Mouse (Mus musculus) heart, adult 2 months (tissue): ENCODE results near the gene Blm. TPM values are rescaled to one million over a fixed set of nuclear protein-coding genes. Genes with fewer than 3 reads are reported as not detected.

ENCODE experiments used
- DNase-seq, 2 experiments: peaks; one replicate each; pipeline ENCODE4 v3.0.0; 2021
- H3K27ac ChIP-seq: fragments of 200-600 bp; 2 replicates; pipeline ENCODE4 v1.8.1; 2022
- H3K27me3 ChIP-seq: fragments of 200-500 bp; 2 replicates; pipeline ENCODE4 v1.6.1; 2012; ENCODE audit warnings: mild to moderate bottlenecking, low read length, inconsistent platforms, mixed read lengths; ENCODE audit not compliant: control insufficient read depth, insufficient read depth
- H3K36me3 ChIP-seq: fragments of 200-500 bp; 2 replicates; pipeline ENCODE4 v1.6.1; 2012; ENCODE audit warnings: low read length, inconsistent platforms; ENCODE audit not compliant: control insufficient read depth, insufficient read depth
- H3K4me1 ChIP-seq: fragments of 200-500 bp; 2 replicates; pipeline ENCODE4 v1.6.1; 2011; ENCODE audit warnings: low read length; ENCODE audit not compliant: control insufficient read depth, insufficient read depth
- H3K4me3 ChIP-seq: fragments of 200-600 bp; 2 replicates; pipeline ENCODE4 v1.8.1; 2022
- H3K79me2 ChIP-seq: fragments of 200-500 bp; replicated peaks from 2 replicates; pipeline ENCODE4 v1.6.1; 2012; ENCODE audit warnings: mild to moderate bottlenecking, inconsistent platforms, low read length, moderate library complexity, mixed read lengths; ENCODE audit not compliant: control insufficient read depth, insufficient read depth
- H3K9ac ChIP-seq: fragments of 200-500 bp; 2 replicates; pipeline ENCODE4 v1.6.1; 2012; ENCODE audit warnings: low read depth, mild to moderate bottlenecking, control low read depth, inconsistent platforms, low read length, mixed read lengths
- CTCF ChIP-seq: fragments of 200-600 bp; IDR thresholded peaks from 2 replicates; pipeline ENCODE4 v1.8.1; 2022; ENCODE audit warnings: antibody characterized with exemption, mild to moderate bottlenecking, moderate library complexity
- EP300 ChIP-seq: fragments of 200-500 bp; IDR thresholded peaks from 2 replicates; pipeline ENCODE4 v1.6.1; 2011; ENCODE audit warnings: low read depth, low read length, control low read depth; ENCODE audit not compliant: insufficient read depth
- POLR2A ChIP-seq: fragments of 200-500 bp; IDR thresholded peaks from 2 replicates; pipeline ENCODE4 v1.6.1; 2011; ENCODE audit warnings: mild to moderate bottlenecking, low read depth, low read length, control low read depth; ENCODE audit not compliant: insufficient read depth
- WGBS: fragments of 180-500 bp; shearing (Covaris S2); methylation state at CpG from one replicate; pipeline ENCODE4 v1.1.7; 2018; 5-methylcytosine and 5-hydroxymethylcytosine counted together
- intact Hi-C: fragments of 180-260 bp; cut with DNase I; formaldehyde crosslinking; loops from one replicate; pipeline ENCODE4 v1.15.1; 2025
- polyA plus RNA-seq: library from polyadenylated mRNA; depleted of rRNA; stranded (reverse); fragments of >200 nt; gene quantifications from 2 replicates; pipeline ENCODE4 v1.2.3, GENCODE M21; 2012
- total RNA-seq, 2 experiments: library from RNA; stranded (reverse); gene quantifications; 2 replicates each; pipeline ENCODE4 v1.2.3; 2021

The Blm gene
- total and polyA plus RNA-seq, 3 experiments, result 0.59 to 1.3 (median 0.91) TPM

DNA sequence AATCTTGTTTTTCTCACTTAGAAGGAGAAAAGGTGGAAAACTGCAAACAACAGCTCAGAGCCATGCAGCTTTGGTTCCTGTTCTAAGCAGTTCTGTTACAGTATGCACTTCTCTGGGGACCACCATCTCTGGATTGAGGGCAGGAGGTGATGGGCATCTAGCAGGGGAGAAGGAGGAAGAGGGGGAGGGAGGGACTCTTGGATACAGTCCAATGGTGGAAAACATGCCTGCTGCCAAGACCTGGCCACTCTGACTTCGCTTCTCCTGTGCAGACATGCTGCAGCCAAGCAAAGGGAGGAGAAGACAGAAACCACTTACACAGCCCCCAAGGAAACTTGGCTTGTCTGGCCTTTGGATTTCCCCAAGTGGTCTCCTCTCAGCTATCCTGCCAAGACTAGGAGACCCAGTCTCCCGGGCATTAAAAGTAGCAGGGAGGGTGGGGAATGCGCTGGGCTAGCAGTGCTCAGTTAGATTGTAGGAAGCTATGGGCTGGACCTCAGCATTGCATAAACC lies 77.0 kb downstream of the Blm start:
- peaks cover 13% of the 10 kb centered on the region for H3K4me1 ChIP-seq
- no peaks in the 10 kb centered on the region for H3K79me2 ChIP-seq
- no peaks in the 10 kb centered on the region for H3K36me3 ChIP-seq
- 36% methylated on average over 3 of the region's 3 CpGs for WGBS
- H3K27me3 ChIP-seq, result no peaks in the 10 kb centered on the region
- no peak overlapping the region for H3K9ac ChIP-seq
- peak in 1 of 2 experiments; percentile 35 for DNase-seq
- H3K27ac ChIP-seq, result peak overlapping the region; percentile 43
- TF ChIP-seq CTCF (no peak), POLR2A (no peak), EP300 (no peak)
- intact Hi-C loops, result no loop called here
- no peak overlapping the region for H3K4me3 ChIP-seq

DNA sequence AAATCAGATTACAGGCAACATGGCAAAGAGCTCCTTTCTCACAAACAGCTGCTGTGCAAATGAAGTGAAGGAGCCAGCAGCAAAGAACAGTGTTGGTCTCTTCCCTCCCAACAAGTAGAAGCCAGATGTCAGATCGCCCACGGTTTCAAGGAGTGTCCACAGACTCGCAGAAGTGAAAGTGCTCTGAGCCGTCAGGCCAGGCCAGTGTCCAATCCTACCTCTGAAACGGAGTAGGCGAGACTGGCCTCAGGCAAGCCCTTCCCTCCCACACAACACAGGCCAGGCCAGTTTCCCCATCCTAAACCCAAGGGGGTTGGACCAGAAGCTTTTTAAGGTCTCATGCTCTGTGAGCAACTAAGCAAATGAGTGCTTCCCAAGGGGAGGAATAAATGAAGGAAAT lies 77.7 kb downstream of the Blm start:
- no peak overlapping the region for H3K9ac ChIP-seq
- peak overlapping the region; percentile 43 for H3K27ac ChIP-seq
- H3K36me3 ChIP-seq, result no peaks in the 10 kb centered on the region
- H3K4me3 ChIP-seq, result no peak overlapping the region
- WGBS, result 40% methylated on average over 6 of the region's 6 CpGs
- intact Hi-C loops, result no loop called here
- TF ChIP-seq EP300, result 0 out of 2 replicates have a peak, but pooled peaks have one; percentile 41
- TF ChIP-seq POLR2A, result peak; percentile 41
- TF ChIP-seq CTCF, result no peak
- peaks cover 13% of the 10 kb centered on the region for H3K4me1 ChIP-seq
- no peaks in the 10 kb centered on the region for H3K79me2 ChIP-seq
- H3K27me3 ChIP-seq, result no peaks in the 10 kb centered on the region
- DNase-seq, result peak; percentile 73 to 84

DNA sequence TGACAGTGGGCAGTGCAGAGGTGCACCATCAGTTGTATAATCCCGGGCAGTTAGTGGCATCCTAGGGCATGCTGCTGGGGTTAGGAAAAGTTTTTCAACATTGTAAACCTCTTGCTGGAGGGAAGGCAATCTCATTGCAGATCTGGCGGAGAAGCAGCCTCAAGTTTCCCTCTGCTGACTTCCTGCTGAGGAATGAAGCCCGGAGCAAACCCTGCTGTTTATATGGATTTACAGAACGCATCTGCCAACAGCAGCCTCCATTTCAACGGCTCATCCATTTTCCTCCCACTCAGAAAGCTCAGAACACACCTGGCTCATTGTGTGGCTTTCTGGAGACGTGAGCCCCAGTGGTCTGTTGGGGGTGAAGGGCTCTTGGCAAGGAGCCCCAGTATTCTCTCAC lies 78.6 kb downstream of the Blm start:
- no peak for DNase-seq
- 73% methylated on average over 6 of the region's 6 CpGs for WGBS
- H3K79me2 ChIP-seq, result no peaks in the 10 kb centered on the region
- H3K27me3 ChIP-seq, result no peaks in the 10 kb centered on the region
- TF ChIP-seq EP300 (no peak), POLR2A (no peak), CTCF (no peak)
- H3K36me3 ChIP-seq, result no peaks in the 10 kb centered on the region
- no peak overlapping the region for H3K4me3 ChIP-seq
- peaks cover 13% of the 10 kb centered on the region for H3K4me1 ChIP-seq
- intact Hi-C loops, result no loop called here
- H3K9ac ChIP-seq, result no peak overlapping the region
- H3K27ac ChIP-seq, result no peak overlapping the region; the same call in 1 of the 2 replicates

DNA sequence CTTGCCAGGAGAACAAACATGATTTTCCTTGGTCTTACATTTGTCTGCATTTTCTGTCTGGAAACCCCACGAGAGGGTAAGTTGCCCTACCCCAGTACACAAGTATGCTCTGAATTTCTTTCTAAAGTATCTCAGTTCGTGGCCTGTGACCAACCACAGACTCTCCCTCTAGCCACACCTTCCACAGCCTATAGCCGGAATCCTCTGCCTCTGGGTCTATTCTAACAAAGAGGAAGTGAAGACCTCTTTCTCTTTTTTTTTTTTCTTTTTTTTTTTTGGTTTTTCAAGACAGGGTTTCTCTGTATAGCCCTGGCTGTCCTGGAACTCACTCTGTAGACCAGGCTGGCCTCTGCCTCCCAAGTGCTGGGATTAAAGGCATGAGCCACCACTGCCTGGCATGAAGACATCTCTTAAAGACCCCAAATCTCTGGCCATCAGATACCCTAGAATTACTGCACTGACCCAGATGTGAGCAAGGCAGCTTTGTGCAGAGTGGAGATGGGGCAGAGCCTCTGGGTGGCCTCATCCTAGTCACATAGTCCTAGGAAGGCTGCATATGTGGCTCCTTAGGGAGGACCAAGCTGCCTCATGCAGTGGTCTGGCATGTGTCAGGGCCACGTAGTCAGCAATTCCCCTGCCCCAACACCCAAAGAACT lies 79.3 kb downstream of the Blm start:
- no peak overlapping the region for H3K4me3 ChIP-seq
- TF ChIP-seq POLR2A (no peak), EP300 (no peak), CTCF (no peak)
- 82% methylated on average over 4 of the region's 4 CpGs for WGBS
- H3K36me3 ChIP-seq, result no peaks in the 10 kb centered on the region
- no peaks in the 10 kb centered on the region for H3K27me3 ChIP-seq
- H3K27ac ChIP-seq, result no peak overlapping the region
- DNase-seq, result no peak
- H3K4me1 ChIP-seq, result peaks cover 13% of the 10 kb centered on the region
- H3K79me2 ChIP-seq, result no peaks in the 10 kb centered on the region
- intact Hi-C loops, result no loop called here
- no peak overlapping the region for H3K9ac ChIP-seq

DNA sequence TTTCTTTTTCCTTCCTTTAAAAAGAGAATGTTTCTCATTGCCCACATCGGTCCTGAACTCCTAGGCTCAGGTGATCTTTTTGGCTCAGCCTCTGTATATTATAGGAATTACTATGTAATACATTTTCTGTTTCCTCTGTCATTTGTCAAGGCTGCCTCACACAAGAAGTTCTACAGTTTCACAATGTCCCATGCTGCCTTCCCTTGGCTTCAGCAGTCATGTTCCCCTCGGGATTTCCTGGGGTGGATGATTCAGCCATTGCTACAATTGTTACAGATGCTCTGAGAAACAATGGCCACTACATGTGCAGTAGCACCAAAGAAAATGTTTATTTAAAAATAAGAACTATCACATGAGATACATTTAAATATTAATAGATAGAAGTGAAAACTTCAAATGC lies 80.1 kb downstream of the Blm start:
- TF ChIP-seq EP300 (no peak), CTCF (no peak), POLR2A (no peak)
- intact Hi-C loops, result no loop called here
- DNase-seq, result peak in 1 of 2 experiments; percentile 40
- H3K27me3 ChIP-seq, result no peaks in the 10 kb centered on the region
- no peak overlapping the region for H3K27ac ChIP-seq
- H3K79me2 ChIP-seq, result no peaks in the 10 kb centered on the region
- no peak overlapping the region for H3K9ac ChIP-seq
- no peak overlapping the region for H3K4me3 ChIP-seq
- peaks cover 10% of the 10 kb centered on the region for H3K4me1 ChIP-seq
- no peaks in the 10 kb centered on the region for H3K36me3 ChIP-seq
- WGBS, result 55% methylated on average over 2 of the region's 2 CpGs

DNA sequence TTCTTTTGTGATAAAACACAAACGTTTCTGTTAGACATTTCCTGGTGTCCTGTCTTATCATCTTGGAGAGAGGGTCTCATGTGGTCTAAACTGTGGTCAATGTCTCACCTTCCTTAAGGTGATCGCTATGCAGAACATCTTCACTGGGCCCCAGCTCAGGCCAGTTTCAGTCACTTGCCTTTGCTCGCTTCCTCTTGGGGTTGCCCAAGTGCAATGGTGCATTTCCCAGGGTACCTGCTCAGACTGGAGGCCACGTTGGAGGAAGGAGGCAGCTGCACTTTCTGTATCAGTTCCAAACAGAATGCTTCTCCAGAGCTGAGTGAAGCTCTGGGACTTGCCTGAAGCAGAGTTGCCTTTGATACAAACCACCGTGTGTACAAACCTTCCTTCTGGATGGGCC lies 80.9 kb downstream of the Blm start:
- intact Hi-C loops, result no loop called here
- Histone ChIP-seq H3K9ac (no peak overlapping the region), H3K27me3 (no peaks in the 10 kb centered on the region), H3K36me3 (no peaks in the 10 kb centered on the region), H3K4me3 (no peak overlapping the region), H3K27ac (no peak overlapping the region), H3K79me2 (no peaks in the 10 kb centered on the region), H3K4me1 (peaks cover 9% of the 10 kb centered on the region)
- no peak for DNase-seq
- no peak for TF ChIP-seq POLR2A
- no peak for TF ChIP-seq EP300
- TF ChIP-seq CTCF, result no peak
- 78% methylated on average over 5 of the region's 5 CpGs for WGBS
